Mouse (Mus musculus) E14TG2a.4 (cell line): ENCODE results near the gene 4933411K16Rik.

ENCODE experiments used
- H3K27me3 ChIP-seq: 2 replicates; pipeline ENCODE4 v1.6.1; 2014; ENCODE audit warnings: low read length, control low read depth; ENCODE audit not compliant: insufficient read depth
- H3K36me3 ChIP-seq: 2 replicates; pipeline ENCODE4 v1.6.1; 2014; ENCODE audit warnings: low read length, control low read depth; ENCODE audit not compliant: insufficient read depth
- H3K4me1 ChIP-seq: replicated peaks from 2 replicates; pipeline ENCODE4 v1.6.1; 2014; ENCODE audit warnings: low read depth, low read length, control low read depth
- H3K4me3 ChIP-seq: replicated peaks from 2 replicates; pipeline ENCODE4 v1.5.1; 2014; ENCODE audit warnings: mild to moderate bottlenecking, low read length
- H3K9me3 ChIP-seq: 2 replicates; pipeline ENCODE4 v1.6.1; 2014; ENCODE audit warnings: low read length, control low read depth
- CTCF ChIP-seq: conservative IDR thresholded peaks from 2 replicates; pipeline ENCODE4 v1.5.1; 2014; ENCODE audit warnings: low read length
- NANOG ChIP-seq: IDR thresholded peaks from 2 replicates; pipeline ENCODE4 v1.6.1; 2014; ENCODE audit warnings: borderline replicate concordance, low read length, mixed read lengths
- POU5F1 ChIP-seq: IDR thresholded peaks from 2 replicates; pipeline ENCODE4 v1.6.1; 2014; ENCODE audit warnings: low read length, borderline replicate concordance

The 4933411K16Rik gene

DNA sequence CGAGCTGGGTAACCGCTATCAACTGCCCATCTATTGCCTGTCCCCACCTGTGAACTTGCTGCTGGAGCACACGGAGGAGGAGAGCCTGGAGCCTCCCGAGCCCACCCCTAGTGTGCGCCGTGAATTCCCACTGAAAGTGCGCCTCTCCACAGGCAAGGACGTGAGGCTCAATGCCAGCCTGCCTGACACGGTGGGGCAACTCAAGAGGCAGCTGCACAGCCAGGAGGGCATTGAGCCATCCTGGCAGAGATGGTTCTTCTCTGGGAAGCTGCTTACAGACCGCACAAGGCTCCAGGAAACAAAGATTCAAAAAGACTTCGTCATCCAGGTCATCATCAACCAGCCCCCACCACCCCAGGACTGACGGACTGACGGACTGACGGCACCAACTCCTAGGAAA, 18.4 kb upstream of the 4933411K16Rik start:
- Histone ChIP-seq H3K9me3 (no peaks in the 10 kb centered on the region), H3K36me3 (peaks cover 18% of the 10 kb centered on the region), H3K27me3 (peaks cover 8% of the 10 kb centered on the region; the same call in 1 of the 2 replicates), H3K4me1 (peaks cover 31% of the 10 kb centered on the region), H3K4me3 (peak overlapping the region; percentile 65)
- no peak for TF ChIP-seq POU5F1
- no peak for TF ChIP-seq NANOG
- TF ChIP-seq CTCF, result no peak

DNA sequence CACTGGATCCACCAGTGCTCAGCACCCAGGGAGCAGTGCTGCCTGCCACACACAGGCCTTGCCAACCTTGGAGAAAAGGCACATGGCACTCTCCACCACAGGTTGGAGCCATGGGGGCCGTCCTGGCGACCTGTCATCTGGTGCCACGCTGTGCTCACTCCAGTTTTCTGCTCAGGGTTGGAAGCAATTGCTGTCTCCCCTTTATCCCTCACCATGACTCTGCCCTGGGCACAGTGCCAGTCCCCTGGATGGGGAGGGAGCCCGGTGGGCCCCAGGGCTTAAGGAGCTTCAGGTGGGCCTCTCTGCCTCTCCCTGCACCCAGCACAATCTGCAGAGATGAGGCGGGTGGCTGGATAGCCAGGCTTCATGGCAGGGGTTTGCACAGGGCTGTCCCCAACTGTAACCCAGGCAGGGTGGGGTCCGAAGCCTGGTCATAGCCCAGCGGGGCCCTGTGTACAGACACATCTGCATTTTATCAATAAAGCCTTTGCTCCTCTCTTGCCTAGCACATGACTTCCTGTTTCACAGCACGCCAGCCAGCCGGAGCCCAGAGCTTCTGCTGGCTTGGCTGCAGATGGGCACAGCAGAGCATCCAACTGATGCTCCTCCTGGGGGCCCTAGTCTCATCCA, 17.8 kb upstream of the 4933411K16Rik start:
- Histone ChIP-seq H3K36me3 (peaks cover 18% of the 10 kb centered on the region), H3K9me3 (no peaks in the 10 kb centered on the region), H3K27me3 (peaks cover 8% of the 10 kb centered on the region; the same call in 1 of the 2 replicates), H3K4me1 (peaks cover 31% of the 10 kb centered on the region), H3K4me3 (peak overlapping the region; percentile 65)
- TF ChIP-seq CTCF (no peak), POU5F1 (no peak), NANOG (no peak)

DNA sequence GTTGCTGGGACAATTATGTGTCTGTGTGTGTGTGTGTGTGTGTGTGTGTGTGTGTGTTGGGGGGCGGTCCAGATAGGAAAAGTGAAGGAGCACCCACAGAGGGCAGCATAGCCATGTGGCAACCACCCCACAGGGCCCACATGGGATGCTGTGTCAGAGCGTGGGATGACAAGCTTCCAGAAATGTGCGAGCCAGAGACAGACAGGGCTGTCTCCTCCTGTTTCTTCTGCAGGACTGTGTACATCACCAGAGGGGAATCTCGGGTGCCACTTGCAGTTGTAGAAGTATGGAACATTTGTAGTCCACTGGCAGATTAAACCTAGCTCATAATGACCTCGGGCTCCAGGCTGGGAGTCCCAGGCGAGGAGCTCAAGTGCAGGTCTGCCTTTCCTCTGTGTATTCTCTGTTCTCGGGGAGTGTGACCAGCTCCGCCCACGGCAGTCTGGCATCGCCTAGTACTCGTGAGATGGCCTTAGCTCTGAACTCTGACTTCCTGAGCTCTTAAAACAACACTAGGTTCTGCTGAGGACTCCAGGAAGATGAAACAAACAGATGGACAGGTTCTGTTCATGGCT, 17.1 kb upstream of the 4933411K16Rik start:
- H3K36me3 ChIP-seq, result peaks cover 18% of the 10 kb centered on the region
- H3K9me3 ChIP-seq, result no peaks in the 10 kb centered on the region
- H3K4me1 ChIP-seq, result peaks cover 34% of the 10 kb centered on the region
- peak overlapping the region; percentile 65 for H3K4me3 ChIP-seq
- TF ChIP-seq POU5F1 (no peak), CTCF (no peak), NANOG (no peak)
- H3K27me3 ChIP-seq, result peaks cover 12% of the 10 kb centered on the region

DNA sequence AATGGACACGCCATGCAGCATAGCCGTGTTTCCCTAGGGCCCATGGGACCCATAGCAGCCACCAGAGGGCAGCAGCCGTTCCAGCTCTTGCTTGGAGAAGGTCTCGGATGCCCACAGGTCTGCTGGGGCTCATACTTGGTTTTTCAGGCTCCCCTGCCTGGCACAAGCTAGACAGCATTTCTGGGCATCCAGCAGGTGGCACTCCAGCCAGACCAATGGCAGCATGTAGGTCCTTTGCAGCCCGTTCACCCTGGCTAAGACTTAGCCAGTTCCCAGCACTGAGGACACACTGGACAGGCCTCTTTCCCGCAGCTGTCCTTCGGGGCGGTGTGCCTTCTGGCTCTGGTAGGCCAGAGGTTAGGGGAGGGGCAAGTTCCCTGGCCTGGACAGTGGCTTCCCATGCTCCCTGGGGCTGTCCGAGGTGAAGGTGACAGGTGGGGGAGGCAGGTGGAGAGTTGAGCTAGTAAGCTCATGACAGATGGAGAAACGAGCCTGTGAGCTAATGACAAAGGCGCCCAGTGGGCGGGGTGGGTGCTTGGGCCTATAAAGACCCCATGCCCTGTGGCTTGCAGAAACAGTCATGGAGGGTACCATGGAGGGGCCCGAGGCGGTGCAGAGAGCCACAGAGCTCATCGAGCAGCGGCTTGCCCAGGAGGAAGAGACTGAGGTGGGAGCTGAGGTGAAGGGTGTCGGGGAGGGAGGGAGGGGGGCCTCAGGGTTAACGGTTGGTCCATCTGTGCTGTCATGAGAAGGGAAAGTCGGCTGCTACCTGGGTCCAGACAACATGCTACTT, 16.4 kb upstream of the 4933411K16Rik start, which contains the start of gene Ankrd2:
Ankrd2 (plus strand) TSS at position 545 of the 793 bp plus-strand sequence.
- peak within 1 kb of the TSS; percentile 65 for H3K4me3 ChIP-seq
- no peaks in the 10 kb centered on the region for H3K9me3 ChIP-seq
- H3K4me1 ChIP-seq, result peaks cover 38% of the 10 kb centered on the region
- H3K36me3 ChIP-seq, result peaks cover 18% of the 10 kb centered on the region
- H3K27me3 ChIP-seq, result peaks cover 19% of the 10 kb centered on the region
- TF ChIP-seq CTCF (peak; percentile 85), NANOG (no peak), POU5F1 (no peak)

DNA sequence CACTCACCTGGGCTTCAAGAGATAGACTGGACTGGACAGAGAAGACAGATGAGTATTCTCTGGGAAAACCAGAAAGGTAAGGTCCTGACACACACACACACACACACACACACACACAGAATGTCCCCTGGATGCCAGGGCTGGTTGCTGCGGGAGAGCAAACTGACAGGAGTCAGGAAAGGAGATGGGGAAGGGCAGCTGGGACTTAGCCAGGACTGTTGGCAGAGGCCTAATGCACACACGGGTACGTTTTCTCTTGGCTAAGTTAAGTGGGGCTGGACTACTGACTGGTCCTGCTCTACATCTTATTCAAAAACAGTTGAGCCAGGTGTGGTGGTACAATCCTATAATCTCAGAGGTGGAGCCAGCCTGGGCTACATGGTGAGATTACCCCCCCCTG, 15.7 kb upstream of the 4933411K16Rik start:
- H3K27me3 ChIP-seq, result peaks cover 19% of the 10 kb centered on the region
- no peak overlapping the region for H3K4me3 ChIP-seq
- TF ChIP-seq NANOG, result no peak
- TF ChIP-seq CTCF, result no peak

DNA sequence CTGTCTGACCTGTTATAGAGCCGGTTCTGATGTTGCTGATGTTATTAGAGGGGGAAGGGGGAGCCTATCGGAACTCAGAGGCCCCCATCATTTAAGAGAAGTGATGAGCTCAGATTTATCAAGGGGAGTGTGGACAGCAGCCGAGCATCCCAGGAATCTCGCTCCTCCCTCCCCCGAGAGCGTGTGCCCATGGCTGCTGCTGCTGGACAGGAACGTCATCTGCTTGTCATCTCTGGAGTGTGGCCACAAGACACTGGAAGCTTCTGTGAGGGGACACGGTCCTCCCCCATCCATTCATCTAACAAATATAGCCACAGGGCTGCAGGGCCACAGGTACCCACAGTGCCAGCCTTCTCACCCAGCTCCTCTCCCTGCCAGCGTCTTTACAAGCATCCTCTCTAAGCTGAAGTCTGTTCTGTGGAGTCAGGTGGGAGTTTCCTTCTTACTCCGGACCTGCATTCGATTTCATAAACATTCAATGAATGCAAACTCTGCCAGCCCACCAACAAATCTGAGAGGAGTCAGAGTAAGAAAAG, 14.8 kb upstream of the 4933411K16Rik start:
- Histone ChIP-seq H3K27me3 (peaks cover 28% of the 10 kb centered on the region), H3K9me3 (no peaks in the 10 kb centered on the region), H3K4me1 (peaks cover 38% of the 10 kb centered on the region), H3K36me3 (peaks cover 12% of the 10 kb centered on the region), H3K4me3 (no peak overlapping the region)
- TF ChIP-seq NANOG (no peak), POU5F1 (no peak), CTCF (no peak)

More for the DNA sequence above, 15.7 kb upstream of the 4933411K16Rik start:
- H3K36me3 ChIP-seq, result peaks cover 18% of the 10 kb centered on the region
- H3K9me3 ChIP-seq, result no peaks in the 10 kb centered on the region
- H3K4me1 ChIP-seq, result peaks cover 38% of the 10 kb centered on the region

DNA sequence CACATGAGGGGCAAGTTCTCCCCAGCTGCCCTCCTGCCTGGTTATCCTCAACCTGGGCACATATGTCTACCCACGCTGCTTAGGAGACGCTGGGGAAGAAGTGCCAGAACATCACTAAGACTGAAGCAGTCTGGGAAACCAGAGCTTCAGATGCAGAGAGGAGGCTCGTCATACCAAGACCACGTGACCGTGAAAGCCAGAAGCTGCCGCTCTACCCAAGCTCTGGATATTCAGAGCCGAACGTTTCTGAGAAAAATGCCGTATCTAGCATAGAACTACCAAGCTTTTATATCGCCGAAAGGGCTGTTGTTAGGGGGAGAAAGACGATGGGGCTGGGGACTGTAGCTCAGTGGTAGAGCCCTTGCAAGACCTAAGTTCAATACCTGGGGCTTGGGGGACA, 13.7 kb upstream of the 4933411K16Rik start:
- H3K4me1 ChIP-seq, result peaks cover 36% of the 10 kb centered on the region

DNA sequence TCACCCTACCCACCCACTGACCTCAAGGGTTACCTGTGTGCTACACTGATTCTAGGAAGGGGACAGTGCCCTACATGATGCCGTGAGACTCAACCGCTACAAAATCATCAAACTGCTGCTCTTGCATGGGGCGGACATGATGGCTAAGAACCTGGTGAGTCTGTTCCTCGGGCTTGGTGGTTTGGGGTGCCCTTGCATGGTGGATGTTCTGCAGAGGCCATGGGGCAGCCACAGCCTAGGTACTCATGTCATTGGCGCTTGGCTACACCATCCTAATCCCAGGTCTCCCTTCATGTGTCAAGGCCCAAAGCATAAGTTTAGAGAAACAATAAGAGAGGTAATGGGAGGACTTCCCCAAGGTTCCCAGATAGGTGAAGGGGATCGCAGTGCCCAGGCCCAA, 8.1 kb upstream of the 4933411K16Rik start:
- TF ChIP-seq POU5F1 (no peak), CTCF (no peak), NANOG (no peak)
- Histone ChIP-seq H3K36me3 (no peaks in the 10 kb centered on the region), H3K4me3 (no peak overlapping the region), H3K4me1 (peaks cover 28% of the 10 kb centered on the region), H3K27me3 (peaks cover 68% of the 10 kb centered on the region), H3K9me3 (no peaks in the 10 kb centered on the region)

More for the DNA sequence above, 13.7 kb upstream of the 4933411K16Rik start:
- no peak for TF ChIP-seq NANOG
- TF ChIP-seq CTCF, result no peak
- no peak for TF ChIP-seq POU5F1
- Histone ChIP-seq H3K36me3 (peaks cover 10% of the 10 kb centered on the region), H3K27me3 (peaks cover 32% of the 10 kb centered on the region), H3K9me3 (no peaks in the 10 kb centered on the region), H3K4me3 (no peak overlapping the region)
